Mouse (Mus musculus): ENCODE measurements at regions not wholly inside any gene's neighbourhood (a gene's known extent, or its start where the extent isn't known, plus 50 kb on each side); places are given as distances from the start of the nearest gene placed in this dataset.

- TF ChIP-seq CTCF (IDR thresholded peaks at IDR 0.05; ENCODE audit: low read depth), result no peak
- ATAC-seq, result no peak
- Histone ChIP-seq H3K4me3 (ENCODE audit: low read depth, low read length) (no peak overlapping the region), H3K27me3 (ENCODE audit: insufficient read depth, low read length) (no peaks in the 10 kb centered on the region), H3K9me3 (ENCODE audit: low read length) (no peaks in the 10 kb centered on the region), H3K36me3 (ENCODE audit: insufficient read depth) (no peaks in the 10 kb centered on the region), H3K4me2 (ENCODE audit: low read depth) (no peak overlapping the region), H3K4me1 (ENCODE audit: insufficient read depth) (no peaks in the 10 kb centered on the region), H3K27ac (ENCODE audit: low read depth, low read length) (no peak overlapping the region), H3K9ac (no peak overlapping the region)
- DNase-seq, result no peak
These were observed 519.9 kb upstream of the Vstm2a start for GRCm38 (mm10) chr11:15737621-15738020.

GRCm38 (mm10) chr11:15756006-15756405 lies 501.5 kb upstream of the Vstm2a start:
- Histone ChIP-seq H3K27ac (ENCODE audit: low read depth, low read length) (no peak overlapping the region), H3K4me3 (ENCODE audit: low read depth, low read length) (no peak overlapping the region), H3K9ac (no peak overlapping the region), H3K36me3 (ENCODE audit: insufficient read depth) (no peaks in the 10 kb centered on the region), H3K9me3 (ENCODE audit: low read length) (no peaks in the 10 kb centered on the region), H3K4me1 (ENCODE audit: insufficient read depth) (no peaks in the 10 kb centered on the region), H3K4me2 (ENCODE audit: low read depth) (no peak overlapping the region), H3K27me3 (ENCODE audit: insufficient read depth, low read length) (no peaks in the 10 kb centered on the region)
- no peak for ATAC-seq
- no peak for TF ChIP-seq CTCF (IDR thresholded peaks at IDR 0.05; ENCODE audit: low read depth)
- DNase-seq, result no peak
- whole genome bisulfite sequencing, result 79% methylated on average over 1 of the region's 1 CpGs

GRCm38 (mm10) chr11:15769651-15770617 lies 487.6 kb upstream of the Vstm2a start:
- H3K4me2 ChIP-seq (ENCODE audit: low read depth), result no peak overlapping the region
- no peaks in the 10 kb centered on the region for H3K9me3 ChIP-seq (ENCODE audit: low read length)
- no peaks in the 10 kb centered on the region for H3K27me3 ChIP-seq (ENCODE audit: insufficient read depth, low read length)
- no peak overlapping the region for H3K9ac ChIP-seq
- H3K27ac ChIP-seq (ENCODE audit: low read depth, low read length), result no peak overlapping the region
- ATAC-seq (no peak), DNase-seq (no peak)
- H3K36me3 ChIP-seq (ENCODE audit: insufficient read depth), result no peaks in the 10 kb centered on the region
- H3K4me1 ChIP-seq (ENCODE audit: insufficient read depth), result no peaks in the 10 kb centered on the region
- TF ChIP-seq CTCF (IDR thresholded peaks at IDR 0.05; ENCODE audit: low read depth), result no peak
- 75% methylated on average over 3 of the region's 3 CpGs for WGBS
- no peak overlapping the region for H3K4me3 ChIP-seq (ENCODE audit: low read depth, low read length)

Data from forebrain, postnatal 0 days (tissue).